Mouse (Mus musculus): ENCODE measurements at regions not wholly inside any gene's neighbourhood (a gene's known extent, or its start where the extent isn't known, plus 50 kb on each side); places are given as distances from the start of the nearest gene placed in this dataset.

DNA sequence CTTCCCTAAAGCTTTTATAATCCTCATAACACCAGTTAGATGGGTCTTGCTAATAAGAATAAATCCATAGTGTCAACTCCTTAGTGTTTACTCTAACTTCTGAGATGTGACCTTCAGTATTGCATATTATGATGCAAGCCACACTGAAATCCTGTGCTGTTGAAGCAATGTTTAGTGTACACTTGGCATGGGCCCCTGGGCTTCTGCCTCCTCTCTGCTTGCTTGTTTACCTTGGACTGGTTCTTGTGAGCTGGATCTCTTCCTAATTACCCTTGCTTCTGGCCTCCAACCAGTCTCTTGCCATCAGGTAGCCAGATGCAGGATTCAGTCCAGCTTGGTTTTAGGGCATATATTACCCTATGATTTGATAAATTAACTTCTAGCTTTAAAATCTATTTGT lies 57.0 kb downstream of the Rgs2 start:
- TF ChIP-seq EP300 (IDR thresholded peaks at IDR 0.05; ENCODE audit: low read depth) (no peak), CTCF (IDR thresholded peaks at IDR 0.05; ENCODE audit: low read depth) (no peak)
- Histone ChIP-seq H3K4me2 (ENCODE audit: low read depth) (no peak overlapping the region), H3K9me3 (ENCODE audit: control insufficient read depth, low read length) (no peaks in the 10 kb centered on the region), H3K27me3 (ENCODE audit: control insufficient read depth, insufficient read depth, low read length) (no peaks in the 10 kb centered on the region), H3K36me3 (replicated peaks; ENCODE audit: control insufficient read depth, insufficient read depth, low read depth) (no peaks in the 10 kb centered on the region), H3K4me1 (replicated peaks; ENCODE audit: control insufficient read depth in 2 of 2, insufficient read depth in 2 of 2, low read length in 1 of 2) (no peaks in the 10 kb centered on the region), H3K9ac (replicated peaks) (no peak overlapping the region), H3K4me3 (ENCODE audit: insufficient read depth in 1 of 2, low read depth in 2 of 2, low read length in 2 of 2) (no peak overlapping the region), H3K27ac (no peak overlapping the region)
- no peak for DNase-seq (ENCODE audit: low read depth in 3 of 3, low spot score in 3 of 3)
- ATAC-seq (ENCODE audit: insufficient read depth), result no peak

DNA sequence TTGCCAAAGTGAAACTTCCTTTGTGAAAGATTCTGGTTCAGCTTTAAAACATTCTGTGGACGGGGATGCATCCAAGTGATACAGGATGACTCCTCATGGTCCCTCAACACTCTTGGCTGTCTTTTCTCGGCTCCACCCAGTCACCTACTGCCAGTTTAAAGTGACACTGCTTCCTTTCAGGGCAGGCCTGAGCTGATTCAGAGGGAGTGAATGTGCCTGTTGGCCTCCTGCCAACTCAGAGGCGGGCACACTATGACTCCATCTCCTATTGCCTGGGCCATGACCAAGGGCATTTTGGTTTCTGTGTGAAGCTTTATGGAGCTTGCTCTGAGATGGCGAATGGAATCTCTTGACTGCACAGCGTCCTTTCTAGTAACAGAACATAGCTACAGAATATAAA lies 62.5 kb downstream of the Rgs2 start:
- 60% methylated on average over 5 of the region's 5 CpGs for WGBS (ENCODE audit: insufficient replicate concordance)
- no peak for ATAC-seq (ENCODE audit: insufficient read depth)
- DNase-seq (ENCODE audit: low read depth in 3 of 3, low spot score in 3 of 3), result no peak

DNA sequence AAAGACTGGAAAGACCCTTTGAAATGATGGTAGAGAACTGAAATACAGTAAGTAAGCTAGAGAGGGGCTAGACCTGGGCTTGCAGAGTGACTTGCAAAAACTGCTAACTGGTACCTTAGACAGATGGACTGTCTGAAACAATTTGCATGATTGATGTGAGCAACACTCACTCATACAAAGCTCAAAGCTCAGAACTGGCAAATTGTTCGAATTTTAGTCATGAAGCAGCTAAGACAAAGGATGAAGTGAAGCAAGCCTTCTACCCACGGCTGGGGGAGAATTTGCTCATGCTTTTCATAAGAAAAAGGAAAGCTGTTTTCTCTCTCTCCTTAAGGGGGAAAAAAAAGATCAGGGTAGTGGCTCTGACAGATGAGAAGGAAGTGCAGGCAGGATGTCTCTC lies 64.5 kb downstream of the Rgs2 start:
- Histone ChIP-seq H3K4me1 (replicated peaks; ENCODE audit: control insufficient read depth in 2 of 2, insufficient read depth in 2 of 2, low read length in 1 of 2) (no peaks in the 10 kb centered on the region), H3K9me3 (ENCODE audit: control insufficient read depth, low read length) (no peaks in the 10 kb centered on the region), H3K4me3 (ENCODE audit: insufficient read depth in 1 of 2, low read depth in 2 of 2, low read length in 2 of 2) (no peak overlapping the region), H3K4me2 (ENCODE audit: low read depth) (no peak overlapping the region), H3K9ac (replicated peaks) (no peak overlapping the region), H3K27ac (no peak overlapping the region), H3K36me3 (replicated peaks; ENCODE audit: control insufficient read depth, insufficient read depth, low read depth) (no peaks in the 10 kb centered on the region), H3K27me3 (ENCODE audit: control insufficient read depth, insufficient read depth, low read length) (no peaks in the 10 kb centered on the region)
- no peak for ATAC-seq (ENCODE audit: insufficient read depth)
- no peak for DNase-seq (ENCODE audit: low read depth in 3 of 3, low spot score in 3 of 3)
- no peak for TF ChIP-seq EP300 (IDR thresholded peaks at IDR 0.05; ENCODE audit: low read depth)
- TF ChIP-seq CTCF (IDR thresholded peaks at IDR 0.05; ENCODE audit: low read depth), result no peak
- 31% methylated on average over 2 of the region's 2 CpGs for WGBS (ENCODE audit: insufficient replicate concordance)

More for the DNA sequence above, 62.5 kb downstream of the Rgs2 start:
- no peak overlapping the region for H3K27ac ChIP-seq
- TF ChIP-seq EP300 (IDR thresholded peaks at IDR 0.05; ENCODE audit: low read depth) (no peak), CTCF (IDR thresholded peaks at IDR 0.05; ENCODE audit: low read depth) (no peak)
- no peak overlapping the region for H3K9ac ChIP-seq (replicated peaks)
- H3K27me3 ChIP-seq (ENCODE audit: control insufficient read depth, insufficient read depth, low read length), result no peaks in the 10 kb centered on the region
- H3K9me3 ChIP-seq (ENCODE audit: control insufficient read depth, low read length), result no peaks in the 10 kb centered on the region
- H3K36me3 ChIP-seq (replicated peaks; ENCODE audit: control insufficient read depth, insufficient read depth, low read depth), result no peaks in the 10 kb centered on the region
- no peaks in the 10 kb centered on the region for H3K4me1 ChIP-seq (replicated peaks; ENCODE audit: control insufficient read depth in 2 of 2, insufficient read depth in 2 of 2, low read length in 1 of 2)
- no peak overlapping the region for H3K4me2 ChIP-seq (ENCODE audit: low read depth)
- H3K4me3 ChIP-seq (ENCODE audit: insufficient read depth in 1 of 2, low read depth in 2 of 2, low read length in 2 of 2), result no peak overlapping the region

DNA sequence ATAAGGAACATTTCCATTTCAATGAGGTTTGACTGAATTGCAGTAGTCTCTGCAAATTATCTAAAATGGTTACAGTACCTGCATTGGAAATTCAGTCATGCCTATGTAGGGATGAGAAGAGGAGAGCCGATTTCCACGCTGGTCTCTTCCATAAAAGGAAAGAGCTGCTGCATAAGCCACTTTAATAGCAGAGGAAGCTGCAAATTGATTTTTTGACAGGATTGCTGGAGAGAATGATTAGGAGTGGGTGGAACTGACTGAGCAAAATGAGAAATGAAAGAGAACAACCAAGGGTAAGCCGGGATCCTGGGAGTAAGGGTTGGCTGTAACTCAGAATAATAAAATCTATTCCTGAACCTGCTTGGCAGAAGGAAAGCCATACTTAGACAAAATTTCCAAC lies 65.4 kb downstream of the Rgs2 start:
- Histone ChIP-seq H3K27me3 (ENCODE audit: control insufficient read depth, insufficient read depth, low read length) (no peaks in the 10 kb centered on the region), H3K4me3 (ENCODE audit: insufficient read depth in 1 of 2, low read depth in 2 of 2, low read length in 2 of 2) (no peak overlapping the region), H3K9ac (replicated peaks) (no peak overlapping the region), H3K27ac (no peak overlapping the region), H3K4me1 (replicated peaks; ENCODE audit: control insufficient read depth in 2 of 2, insufficient read depth in 2 of 2, low read length in 1 of 2) (no peaks in the 10 kb centered on the region), H3K4me2 (ENCODE audit: low read depth) (no peak overlapping the region), H3K9me3 (ENCODE audit: control insufficient read depth, low read length) (no peaks in the 10 kb centered on the region), H3K36me3 (replicated peaks; ENCODE audit: control insufficient read depth, insufficient read depth, low read depth) (no peaks in the 10 kb centered on the region)
- ATAC-seq (ENCODE audit: insufficient read depth) (no peak), DNase-seq (ENCODE audit: low read depth in 3 of 3, low spot score in 3 of 3) (no peak)
- TF ChIP-seq EP300 (IDR thresholded peaks at IDR 0.05; ENCODE audit: low read depth), result no peak
- no peak for TF ChIP-seq CTCF (IDR thresholded peaks at IDR 0.05; ENCODE audit: low read depth)
- 58% methylated on average over 3 of the region's 3 CpGs for WGBS (ENCODE audit: insufficient replicate concordance)

DNA sequence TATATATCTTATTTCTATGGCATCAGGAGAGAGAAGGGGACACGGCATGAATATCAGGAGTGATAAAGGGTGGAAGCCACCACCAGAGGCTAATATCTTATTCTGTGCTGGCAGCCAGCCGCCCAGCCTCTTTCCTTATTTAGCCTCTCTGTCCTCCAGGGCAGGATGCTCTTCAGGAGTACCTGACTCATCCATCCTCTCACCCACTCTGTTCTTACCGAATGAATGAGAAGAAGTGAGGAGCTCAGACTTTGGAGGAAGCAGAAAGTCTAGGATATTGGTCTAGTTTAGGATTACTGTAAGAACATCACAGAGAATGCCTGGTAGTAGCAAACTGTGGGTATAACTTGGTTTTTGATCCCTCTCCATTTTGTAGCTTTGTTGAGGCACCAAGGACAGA lies 73.2 kb downstream of the Rgs2 start:
- Histone ChIP-seq H3K4me2 (ENCODE audit: low read depth) (no peak overlapping the region), H3K4me1 (replicated peaks; ENCODE audit: control insufficient read depth in 2 of 2, insufficient read depth in 2 of 2, low read length in 1 of 2) (no peaks in the 10 kb centered on the region), H3K4me3 (ENCODE audit: insufficient read depth in 1 of 2, low read depth in 2 of 2, low read length in 2 of 2) (no peak overlapping the region), H3K9me3 (ENCODE audit: control insufficient read depth, low read length) (no peaks in the 10 kb centered on the region), H3K27ac (no peak overlapping the region), H3K9ac (replicated peaks) (no peak overlapping the region), H3K27me3 (ENCODE audit: control insufficient read depth, insufficient read depth, low read length) (no peaks in the 10 kb centered on the region), H3K36me3 (replicated peaks; ENCODE audit: control insufficient read depth, insufficient read depth, low read depth) (no peaks in the 10 kb centered on the region)
- WGBS (ENCODE audit: insufficient replicate concordance), result 60% methylated on average over 3 of the region's 3 CpGs
- no peak for TF ChIP-seq CTCF (IDR thresholded peaks at IDR 0.05; ENCODE audit: low read depth)
- no peak for TF ChIP-seq EP300 (IDR thresholded peaks at IDR 0.05; ENCODE audit: low read depth)
- no peak for DNase-seq (ENCODE audit: low read depth in 3 of 3, low spot score in 3 of 3)
- no peak for ATAC-seq (ENCODE audit: insufficient read depth)

All from liver, embryonic 14.5 days (tissue).